Mouse (Mus musculus) hindbrain, embryonic 16.5 days (tissue): Measurements from ENCODE around the gene 2700049A03Rik. TPM values are rescaled to one million over a fixed set of nuclear protein-coding genes. Genes with fewer than 3 reads are reported as not detected.
A peak's percentile ranks its signal among the peaks of the same experiment; 100 is the strongest.

Source experiments
- ATAC-seq: fragments of 200-750 bp; cut with Nextera tagmentation; 2 replicates; pipeline ENCODE4 v1.8.0; 2017; ENCODE audit warnings: moderate TSS enrichment, moderate library complexity
- H3K27ac ChIP-seq: fragments of 300-500 bp; sonication (generic); 2 replicates; pipeline ENCODE4 v1.5.1; 2014; ENCODE audit warnings: low read depth, mild to moderate bottlenecking, control low read depth, low read length, moderate library complexity
- H3K27me3 ChIP-seq: fragments of 300-500 bp; sonication (generic); replicated peaks from 2 replicates; pipeline ENCODE4 v1.6.1; 2014; ENCODE audit warnings: low read length; ENCODE audit not compliant: control insufficient read depth, insufficient read depth
- H3K36me3 ChIP-seq: fragments of 300-500 bp; sonication (generic); 2 replicates; pipeline ENCODE4 v1.6.1; 2014; ENCODE audit warnings: mild to moderate bottlenecking, low read length, moderate library complexity, mixed read lengths; ENCODE audit not compliant: control insufficient read depth, insufficient read depth
- H3K4me1 ChIP-seq: fragments of 300-500 bp; sonication (generic); 2 replicates; pipeline ENCODE4 v1.6.1; 2014; ENCODE audit warnings: low read depth, low read length; ENCODE audit not compliant: control insufficient read depth, insufficient read depth
- H3K4me2 ChIP-seq: fragments of 300-500 bp; sonication (generic); 2 replicates; pipeline ENCODE4 v1.6.1; 2014; ENCODE audit warnings: mild to moderate bottlenecking, low read length, control low read depth, moderate library complexity
- H3K4me3 ChIP-seq: fragments of 300-500 bp; sonication (generic); 2 replicates; pipeline ENCODE4 v1.5.1; 2014; ENCODE audit warnings: mild to moderate bottlenecking, low read length, control low read depth, moderate library complexity
- H3K9ac ChIP-seq: fragments of 300-500 bp; sonication (generic); 2 replicates; pipeline ENCODE4 v1.6.1; 2014; ENCODE audit warnings: low read depth, mild to moderate bottlenecking, control low read depth, low read length, moderate library complexity
- H3K9me3 ChIP-seq: fragments of 300-500 bp; sonication (generic); 2 replicates; pipeline ENCODE4 v1.6.1; 2014; ENCODE audit warnings: mild to moderate bottlenecking, low read length, moderate library complexity; ENCODE audit not compliant: control insufficient read depth
- WGBS: fragments of 180-500 bp; shearing (Covaris S2); extraction: QIAGEN DNeasy Blood & Tissue Kit; methylation state at CpG from one replicate; pipeline ENCODE4 v1.1.7; 2014; 5-methylcytosine and 5-hydroxymethylcytosine counted together
- polyA plus RNA-seq: library from polyadenylated mRNA; unstranded; fragments of >200 nt; fragmentation: Nextera tagmentation; extraction: Ambion mirVana; gene quantifications from 2 replicates; pipeline ENCODE4 v1.2.1, GENCODE M21; 2015

Gene 2700049A03Rik
- polyA plus RNA-seq, 1 experiment from 2014 or later: 11.4 TPM

GRCm38 (mm10) chr12:71204303-71204702 is 67.7 kb downstream of the 2700049A03Rik start:
- Histone ChIP-seq H3K4me1 (no peaks in the 10 kb centered on the region), H3K36me3 (0 out of 2 replicates have a peak, but pooled peaks cover 3% of the 10 kb centered on the region), H3K4me3 (no peak overlapping the region), H3K4me2 (no peak overlapping the region), H3K9ac (no peak overlapping the region), H3K9me3 (no peaks in the 10 kb centered on the region), H3K27me3 (no peaks in the 10 kb centered on the region), H3K27ac (no peak overlapping the region)
- no peak for ATAC-seq
- 68% methylated on average over 3 of the region's 3 CpGs for WGBS

DNA sequence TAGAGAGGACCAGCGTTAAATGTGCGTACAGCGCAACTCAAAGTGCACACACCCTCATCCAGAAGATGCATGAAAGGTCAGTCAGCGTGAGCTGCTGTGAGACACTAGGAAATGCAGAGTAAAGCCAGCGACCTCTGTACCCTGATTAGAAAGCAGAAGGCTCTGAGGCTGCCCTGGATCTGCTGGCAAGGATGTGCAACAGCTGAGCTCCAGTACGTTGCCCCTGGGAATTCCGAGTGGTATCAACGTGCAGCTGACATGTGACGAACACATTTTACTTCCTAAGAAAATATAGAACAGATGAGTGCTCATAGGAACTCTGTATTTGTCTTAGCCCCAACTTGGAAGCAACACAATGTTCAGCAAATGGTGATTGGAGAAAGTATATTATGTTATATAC is 80.5 kb downstream of the 2700049A03Rik start:
- Histone ChIP-seq H3K4me2 (no peak overlapping the region), H3K27ac (no peak overlapping the region), H3K9me3 (no peaks in the 10 kb centered on the region), H3K4me1 (0 out of 2 replicates have a peak, but pooled peaks cover 3% of the 10 kb centered on the region), H3K4me3 (no peak overlapping the region), H3K27me3 (no peaks in the 10 kb centered on the region), H3K36me3 (peaks cover 5% of the 10 kb centered on the region), H3K9ac (no peak overlapping the region)
- ATAC-seq: no peak
- 68% methylated on average over 9 of the region's 9 CpGs for WGBS

DNA sequence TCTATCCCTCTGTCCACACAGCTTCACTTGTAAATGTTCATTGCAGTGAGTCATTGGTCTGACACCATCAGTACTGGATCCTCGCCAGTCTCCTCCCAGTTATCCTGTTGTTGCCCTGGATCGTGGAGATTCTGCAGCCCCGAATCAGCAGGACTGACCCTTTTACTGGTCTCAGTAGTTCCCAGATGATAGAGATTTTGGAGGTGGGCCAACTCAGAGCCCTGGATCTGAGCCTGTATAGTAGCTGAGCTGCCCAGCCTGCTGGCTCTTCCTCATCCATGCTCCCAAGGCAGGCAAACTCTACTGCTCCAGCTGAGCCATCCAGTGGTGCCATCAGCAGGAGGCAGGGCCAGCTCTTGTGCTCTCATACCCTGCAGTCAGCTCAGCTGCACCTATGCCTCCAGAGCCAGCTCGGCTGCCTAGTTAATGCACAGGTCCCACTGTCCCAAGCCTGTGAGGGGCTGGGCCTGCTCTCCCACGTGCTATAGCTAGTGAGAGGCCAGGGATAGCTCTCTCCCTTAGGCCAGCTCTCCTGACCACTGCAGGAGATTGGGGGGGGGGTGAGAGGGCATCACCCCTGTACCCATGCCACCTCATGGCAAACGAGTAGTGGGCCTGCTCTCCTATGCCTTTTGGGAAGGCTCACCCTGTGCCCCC is 81.3 kb downstream of the 2700049A03Rik start:
- Histone ChIP-seq H3K4me2 (no peak overlapping the region), H3K4me1 (0 out of 2 replicates have a peak, but pooled peaks cover 3% of the 10 kb centered on the region), H3K36me3 (peaks cover 5% of the 10 kb centered on the region), H3K9me3 (no peaks in the 10 kb centered on the region), H3K27me3 (no peaks in the 10 kb centered on the region), H3K27ac (no peak overlapping the region), H3K9ac (no peak overlapping the region), H3K4me3 (no peak overlapping the region)
- peak; percentile 63 for ATAC-seq
- 72% methylated on average over 6 of the region's 6 CpGs for WGBS

DNA sequence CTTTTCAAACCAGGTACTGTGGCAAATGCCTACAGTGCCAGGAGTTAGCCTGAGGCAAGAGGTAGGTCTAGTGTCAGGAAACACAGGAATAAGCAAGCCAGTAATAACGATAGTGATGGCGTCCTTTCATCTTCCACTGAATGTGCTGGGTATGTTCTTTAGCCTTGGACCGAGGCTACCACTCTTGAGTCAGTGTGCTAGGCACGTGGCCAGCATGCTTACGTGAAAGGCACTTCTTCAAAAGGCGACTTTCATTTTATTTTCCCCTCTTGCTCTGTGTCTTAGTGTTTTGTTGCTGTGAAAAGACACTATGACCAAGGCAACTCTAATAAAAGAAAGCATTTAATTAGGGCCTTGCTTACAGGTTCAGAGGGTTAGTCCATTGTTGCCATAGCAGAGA is 86.1 kb downstream of the 2700049A03Rik start:
- H3K4me2 ChIP-seq: no peak overlapping the region
- 0 out of 2 replicates have a peak, but pooled peaks cover 3% of the 10 kb centered on the region for H3K4me1 ChIP-seq
- no peak overlapping the region for H3K4me3 ChIP-seq
- H3K9ac ChIP-seq: no peak overlapping the region
- 85% methylated on average over 6 of the region's 6 CpGs for WGBS
- no peaks in the 10 kb centered on the region for H3K9me3 ChIP-seq
- no peak overlapping the region for H3K27ac ChIP-seq
- peaks cover 5% of the 10 kb centered on the region for H3K36me3 ChIP-seq
- H3K27me3 ChIP-seq: no peaks in the 10 kb centered on the region
- ATAC-seq: no peak

- Histone ChIP-seq H3K27ac (no peak overlapping the region), H3K9me3 (no peaks in the 10 kb centered on the region), H3K36me3 (no peaks in the 10 kb centered on the region), H3K9ac (no peak overlapping the region), H3K27me3 (no peaks in the 10 kb centered on the region), H3K4me1 (no peaks in the 10 kb centered on the region), H3K4me2 (no peak overlapping the region), H3K4me3 (no peak overlapping the region)
- no peak for ATAC-seq
- 79% methylated on average over 4 of the region's 4 CpGs for WGBS
Observed at GRCm38 (mm10) chr12:71227769-71228168, 91.1 kb downstream of the 2700049A03Rik start.

GRCm38 (mm10) chr12:71228925-71229649 is 92.4 kb downstream of the 2700049A03Rik start:
- H3K4me3 ChIP-seq: no peak overlapping the region
- H3K4me2 ChIP-seq: no peak overlapping the region
- H3K27ac ChIP-seq: no peak overlapping the region
- H3K27me3 ChIP-seq: no peaks in the 10 kb centered on the region
- no peaks in the 10 kb centered on the region for H3K4me1 ChIP-seq
- no peak for ATAC-seq
- no peaks in the 10 kb centered on the region for H3K36me3 ChIP-seq
- no peaks in the 10 kb centered on the region for H3K9me3 ChIP-seq
- no peak overlapping the region for H3K9ac ChIP-seq
- WGBS: 79% methylated on average over 10 of the region's 10 CpGs

- Histone ChIP-seq H3K36me3 (no peaks in the 10 kb centered on the region), H3K9me3 (no peaks in the 10 kb centered on the region), H3K27ac (no peak overlapping the region), H3K4me3 (no peak overlapping the region), H3K4me1 (no peaks in the 10 kb centered on the region), H3K9ac (no peak overlapping the region), H3K27me3 (no peaks in the 10 kb centered on the region), H3K4me2 (no peak overlapping the region)
- WGBS: 91% methylated on average over 9 of the region's 9 CpGs
- no peak for ATAC-seq
Observed at GRCm38 (mm10) chr12:71231561-71231960, 94.9 kb downstream of the 2700049A03Rik start.

- ATAC-seq: no peak
- 85% methylated on average over 5 of the region's 5 CpGs for WGBS
- H3K4me2 ChIP-seq: no peak overlapping the region
Observed at GRCm38 (mm10) chr12:71233426-71233825, 96.8 kb downstream of the 2700049A03Rik start.

DNA sequence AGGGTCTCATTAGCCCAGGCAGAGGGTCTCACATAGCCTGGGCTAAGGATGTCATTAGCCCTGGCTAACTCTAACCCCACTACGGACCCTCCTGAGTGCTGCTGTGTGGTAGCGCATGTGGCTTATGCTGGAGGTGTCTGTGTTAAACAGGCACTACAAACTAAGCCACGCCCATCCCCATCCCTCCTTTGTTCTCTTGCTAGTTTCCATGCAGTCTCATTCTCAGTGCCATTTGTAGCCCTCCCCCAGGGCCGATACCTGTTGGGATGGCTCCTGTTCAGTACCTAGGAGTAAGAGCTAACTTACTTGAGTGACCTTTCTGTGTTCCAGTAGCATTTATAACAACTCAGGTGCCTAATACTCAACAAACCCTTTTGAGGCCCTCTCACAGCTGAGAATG is 100.4 kb downstream of the 2700049A03Rik start:
- no peak for ATAC-seq
- H3K4me3 ChIP-seq: no peak overlapping the region
- no peak overlapping the region for H3K9ac ChIP-seq
- no peak overlapping the region for H3K27ac ChIP-seq
- peaks cover 1% of the 10 kb centered on the region for H3K9me3 ChIP-seq
- no peak overlapping the region for H3K4me2 ChIP-seq
- peaks cover 3% of the 10 kb centered on the region for H3K36me3 ChIP-seq
- no peaks in the 10 kb centered on the region for H3K27me3 ChIP-seq
- 83% methylated on average over 4 of the region's 4 CpGs for WGBS
- no peaks in the 10 kb centered on the region for H3K4me1 ChIP-seq

More at GRCm38 (mm10) chr12:71233426-71233825, 96.8 kb downstream of the 2700049A03Rik start:
- Histone ChIP-seq H3K4me1 (no peaks in the 10 kb centered on the region), H3K27me3 (no peaks in the 10 kb centered on the region), H3K9ac (no peak overlapping the region), H3K4me3 (no peak overlapping the region), H3K27ac (no peak overlapping the region), H3K36me3 (no peaks in the 10 kb centered on the region), H3K9me3 (no peaks in the 10 kb centered on the region)
